Mouse (Mus musculus) olfactory bulb, adult 2 months (tissue): ENCODE data around the gene Btbd35f16. TPM values are rescaled to one million over a fixed set of nuclear protein-coding genes. Genes with fewer than 3 reads are reported as not detected.
"Not testable (repeated sequence)": the region's sequence is repeated elsewhere in the genome, so short reads cannot be mapped to it uniquely, and the experiment has no call there.

Experiments used
- H3K27ac ChIP-seq: fragments of 200-500 bp; 2 replicates; pipeline ENCODE4 v1.5.1; 2012; ENCODE audit warnings: low read depth, low read length; ENCODE audit not compliant: insufficient read depth
- H3K4me1 ChIP-seq: fragments of 200-500 bp; 2 replicates; pipeline ENCODE4 v1.6.1; 2012; ENCODE audit warnings: low read length; ENCODE audit not compliant: control insufficient read depth, insufficient read depth
- H3K4me3 ChIP-seq: fragments of 200-500 bp; 2 replicates; pipeline ENCODE4 v1.5.1; 2012; ENCODE audit warnings: mild to moderate bottlenecking, low read depth, low read length, moderate library complexity; ENCODE audit not compliant: insufficient read depth
- WGBS: fragments of 180-500 bp; shearing (Covaris S2); methylation state at CpG from one replicate; pipeline ENCODE4 v1.1.7; 2018; 5-methylcytosine and 5-hydroxymethylcytosine counted together
- polyA plus RNA-seq: library from polyadenylated mRNA; stranded (reverse); fragments of >200 nt; gene quantifications from 2 replicates; pipeline ENCODE4 v1.2.4, GENCODE M21; 2012; ENCODE audit warnings: low replicate concordance; ENCODE audit not compliant: missing spikeins, insufficient read depth, insufficient read length

The Btbd35f16 gene
- not detected in 2 replicates for polyA plus RNA-seq

DNA sequence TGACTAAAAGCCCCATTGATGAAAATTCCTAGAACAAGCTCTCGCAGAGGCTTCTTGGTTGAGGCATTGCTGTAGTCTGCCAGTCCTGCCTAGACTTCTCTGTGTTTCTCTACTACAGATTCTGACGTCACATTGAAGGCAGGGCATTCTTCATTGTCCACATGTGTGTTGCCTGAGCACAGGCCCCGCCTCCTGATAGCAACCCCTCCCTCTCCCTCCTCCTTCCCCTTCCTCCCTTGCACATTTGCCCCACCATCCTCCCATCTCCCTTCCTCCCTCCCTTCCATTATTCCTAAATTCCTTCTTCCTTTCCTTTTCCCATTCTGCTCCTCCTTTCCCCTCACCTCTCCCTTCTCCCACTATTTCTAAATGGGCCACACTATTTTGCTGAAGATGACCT lies at the start of gene Btbd35f16:
Gene Btbd35f16, minus strand, starts transcription at position 101 of the 400 bp plus-strand sequence.
- 92% methylated on average over 2 of the region's 3 CpGs for WGBS
- not testable (repeated sequence) for H3K27ac ChIP-seq, H3K4me1 ChIP-seq, H3K4me3 ChIP-seq

Other genes starting within 250 kb of the Btbd35f16 start
- gene Btbd35f10, start 204.1 kb downstream of the Btbd35f16 start, polyA plus RNA-seq: not detected in 2 replicates
- gene Btbd35f3, start 80.7 kb upstream of the Btbd35f16 start, polyA plus RNA-seq: not detected in 2 replicates
- not detected in 2 replicates for gene Btbd35f28, start 239.6 kb upstream of the Btbd35f16 start, polyA plus RNA-seq